Mouse (Mus musculus) Muller cell, postnatal 12 days (primary cell): ENCODE data around the gene Hist1h3c.
A peak's percentile ranks its signal among the peaks of the same experiment; 100 is the strongest.
"Not testable (repeated sequence)": the region's sequence is repeated elsewhere in the genome, so short reads cannot be mapped to it uniquely, and the experiment has no call there.

Experiments
- DNase-seq: peaks from one replicate; pipeline ENCODE4 v3.0.0-alpha.2; 2015; ENCODE audit errors: inconsistent ontology term

Gene Hist1h3c

GRCm38 (mm10) chr13:23745381-23746161, at the start of gene Hist1h3c:
Hist1h3c (minus strand) TSS chr13:23745602.
- peak; percentile 91 for DNase-seq

DNA sequence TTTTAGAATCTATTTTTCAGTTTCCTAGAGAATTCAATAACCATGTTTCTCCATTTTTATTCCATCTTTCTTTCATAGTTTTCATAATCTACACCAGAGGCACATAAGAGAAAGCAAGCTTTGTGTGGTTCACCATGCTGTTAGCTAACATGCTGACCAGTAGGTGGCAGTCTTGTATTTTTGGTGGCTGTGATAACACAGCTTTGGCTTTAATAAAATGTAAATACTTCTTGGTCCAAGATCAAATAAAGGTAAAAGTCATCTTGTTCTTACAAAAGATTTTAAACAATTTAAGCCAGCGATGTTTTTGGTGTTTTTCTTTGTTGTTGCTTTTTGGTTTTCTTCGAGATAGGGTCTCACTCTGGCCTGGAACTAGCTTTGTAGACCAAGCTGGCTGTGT, 47.1 kb upstream of the Hist1h3c start:
- peak; percentile 24 for DNase-seq

- DNase-seq: no peak
Observed at GRCm38 (mm10) chr13:23779025-23779424, 33.6 kb upstream of the Hist1h3c start.

DNA sequence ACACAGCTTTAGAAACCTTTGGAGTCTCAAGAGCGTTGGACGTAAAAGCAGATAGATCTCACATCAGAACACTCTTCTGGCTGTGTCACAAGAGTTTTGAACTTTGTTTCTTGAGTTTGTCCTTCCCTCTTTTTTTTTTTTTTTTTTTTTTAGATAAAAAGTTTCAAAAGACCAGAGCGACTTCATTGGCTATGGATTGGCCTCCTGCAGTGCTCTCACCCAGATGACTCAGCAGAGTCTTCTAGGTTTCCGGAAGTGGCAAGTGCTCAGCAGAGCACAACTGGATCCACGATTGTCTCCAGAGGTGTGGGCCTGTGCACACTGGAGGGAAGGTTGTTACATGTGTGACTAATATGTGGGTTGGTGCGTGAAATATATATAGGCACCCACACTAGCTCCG, 32.9 kb upstream of the Hist1h3c start:
- no peak for DNase-seq

DNA sequence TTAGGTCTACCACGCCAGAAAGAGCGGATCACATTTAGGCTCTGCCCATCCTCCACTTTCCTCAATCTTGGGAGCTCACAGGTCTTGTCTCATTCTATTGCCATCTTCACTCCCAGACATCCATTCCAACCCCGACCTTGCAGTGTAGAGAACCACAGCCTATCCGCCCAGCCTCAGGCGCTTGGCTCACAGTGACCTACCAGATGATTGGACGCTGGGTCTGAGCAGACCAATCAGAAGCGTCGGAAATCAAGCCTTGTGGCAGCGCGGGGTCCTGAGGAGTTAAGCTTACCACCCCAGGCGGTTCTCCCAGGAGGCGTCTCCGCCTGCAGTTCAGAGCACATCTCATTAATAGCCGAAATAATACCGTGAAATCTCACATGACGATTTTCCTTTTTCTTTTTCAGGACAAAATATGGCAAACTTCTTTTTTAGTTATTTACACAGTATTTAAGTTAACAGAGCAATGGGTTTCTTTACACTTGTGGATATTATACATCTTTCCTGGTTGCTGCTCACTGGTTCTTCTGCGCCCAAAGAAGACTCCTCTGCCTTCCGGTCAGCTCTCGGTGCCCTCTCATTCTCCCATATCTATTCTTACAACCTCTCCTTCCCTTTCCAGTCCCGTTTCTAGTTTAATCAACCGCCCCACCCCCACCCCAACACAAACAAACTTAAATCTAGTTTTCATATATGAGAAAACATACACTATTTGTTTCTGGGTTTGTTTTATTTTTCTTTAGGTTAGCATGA, 27.3 kb upstream of the Hist1h3c start:
- peak; percentile 41 for DNase-seq

DNA sequence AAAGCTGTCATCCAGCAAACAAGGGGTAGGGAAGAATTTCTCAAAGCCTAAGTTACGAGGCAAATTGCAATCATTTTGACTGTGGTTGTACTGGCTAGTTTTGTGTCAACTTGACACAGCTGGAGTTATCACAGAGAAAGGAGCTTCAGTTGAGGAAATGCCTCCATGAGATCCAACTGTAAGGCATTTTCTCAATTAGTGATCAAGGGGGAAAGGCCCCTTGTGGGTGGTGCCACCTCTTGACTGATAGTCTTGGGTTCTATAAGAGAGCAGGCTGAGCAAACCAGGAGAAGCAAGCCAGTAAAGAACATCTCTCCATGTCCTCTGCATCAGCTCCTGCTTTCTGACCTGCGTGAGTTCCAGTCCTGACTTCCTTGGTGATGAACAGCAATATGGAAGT, 24.2 kb upstream of the Hist1h3c start, which contains the start of gene Trim38:
TSS of gene Trim38 (plus strand) at position 301 of the 400 bp plus-strand sequence.
- DNase-seq: not testable (repeated sequence)

DNA sequence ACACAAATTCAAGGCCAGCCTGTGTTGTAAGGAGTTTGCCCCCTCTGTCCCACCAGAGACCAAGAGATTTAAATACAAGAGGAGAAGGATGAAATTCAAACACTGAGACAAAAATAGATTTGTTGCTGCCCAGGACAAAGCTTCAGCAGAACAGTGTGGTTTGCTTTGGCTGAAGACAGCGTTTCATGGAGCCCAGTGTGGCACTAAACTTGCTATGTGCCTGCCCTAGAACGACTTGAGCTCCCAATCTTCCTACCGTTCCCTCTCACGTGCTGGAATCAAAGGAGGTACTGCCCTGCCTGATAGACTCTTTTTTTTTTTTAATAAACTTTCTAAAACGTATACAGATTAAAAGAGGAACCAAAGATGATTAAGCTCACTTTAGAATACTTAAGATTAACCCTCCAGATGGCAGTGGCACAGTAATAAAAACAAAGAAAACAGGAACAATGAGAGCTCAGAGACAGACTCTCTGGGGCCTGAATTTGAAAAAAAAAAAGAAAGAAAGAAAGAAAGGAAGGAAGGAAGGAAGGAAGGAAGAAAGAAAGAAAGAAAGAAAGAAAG, 23.5 kb upstream of the Hist1h3c start:
- no peak for DNase-seq

GRCm38 (mm10) chr13:23766772-23767171, 21.4 kb upstream of the Hist1h3c start:
- DNase-seq: no peak

GRCm38 (mm10) chr13:23765172-23765513, 19.7 kb upstream of the Hist1h3c start:
- no peak for DNase-seq

- DNase-seq: no peak
Observed at GRCm38 (mm10) chr13:23764324-23765171, 19.1 kb upstream of the Hist1h3c start.

GRCm38 (mm10) chr13:23763586-23764323, 18.4 kb upstream of the Hist1h3c start, which contains the start of gene Hist1h1a:
Hist1h1a (plus strand) TSS chr13:23763666.
- DNase-seq: peak; percentile 92

- no peak for DNase-seq
Observed at GRCm38 (mm10) chr13:23763242-23763585, 17.8 kb upstream of the Hist1h3c start.

DNA sequence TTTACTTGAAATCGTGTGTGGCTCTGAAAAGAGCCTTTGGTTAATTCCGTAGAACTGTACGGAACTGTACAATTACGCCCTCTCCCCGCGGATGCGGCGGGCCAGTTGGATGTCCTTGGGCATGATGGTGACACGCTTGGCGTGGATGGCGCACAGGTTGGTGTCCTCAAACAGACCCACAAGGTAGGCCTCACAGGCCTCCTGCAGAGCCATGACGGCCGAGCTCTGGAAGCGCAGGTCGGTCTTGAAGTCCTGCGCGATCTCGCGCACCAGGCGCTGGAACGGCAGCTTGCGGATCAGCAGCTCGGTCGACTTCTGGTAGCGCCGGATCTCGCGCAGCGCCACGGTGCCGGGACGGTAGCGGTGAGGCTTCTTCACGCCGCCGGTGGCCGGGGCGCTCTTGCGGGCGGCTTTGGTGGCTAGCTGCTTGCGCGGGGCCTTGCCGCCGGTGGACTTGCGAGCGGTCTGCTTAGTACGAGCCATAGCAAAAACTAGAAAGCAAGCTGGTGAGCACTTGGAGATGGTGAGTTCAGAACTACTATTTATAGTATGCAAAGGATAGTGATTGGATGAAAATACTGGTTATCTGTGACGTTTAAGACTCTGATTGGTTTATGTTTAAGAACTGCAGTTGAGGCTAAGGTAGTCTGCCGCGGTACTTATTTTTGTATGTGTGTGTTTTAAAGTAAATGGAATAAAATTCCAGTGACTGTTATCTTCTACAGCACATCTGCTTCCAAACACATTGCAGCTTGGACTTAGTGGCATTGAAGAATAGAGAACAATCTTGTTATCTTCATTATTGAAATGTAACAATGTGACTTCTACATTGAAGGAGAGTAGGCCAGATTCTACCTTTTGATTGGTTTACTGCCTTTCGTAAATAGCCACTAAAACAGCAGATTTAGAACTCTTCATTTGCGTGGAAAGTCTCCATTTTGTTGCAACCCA, 16.7 kb upstream of the Hist1h3c start, which contains the start of gene Hist1h3a:
TSS of gene Hist1h3a (minus strand) at position 516 of the 951 bp plus-strand sequence.
- DNase-seq: peak; percentile 80

DNA sequence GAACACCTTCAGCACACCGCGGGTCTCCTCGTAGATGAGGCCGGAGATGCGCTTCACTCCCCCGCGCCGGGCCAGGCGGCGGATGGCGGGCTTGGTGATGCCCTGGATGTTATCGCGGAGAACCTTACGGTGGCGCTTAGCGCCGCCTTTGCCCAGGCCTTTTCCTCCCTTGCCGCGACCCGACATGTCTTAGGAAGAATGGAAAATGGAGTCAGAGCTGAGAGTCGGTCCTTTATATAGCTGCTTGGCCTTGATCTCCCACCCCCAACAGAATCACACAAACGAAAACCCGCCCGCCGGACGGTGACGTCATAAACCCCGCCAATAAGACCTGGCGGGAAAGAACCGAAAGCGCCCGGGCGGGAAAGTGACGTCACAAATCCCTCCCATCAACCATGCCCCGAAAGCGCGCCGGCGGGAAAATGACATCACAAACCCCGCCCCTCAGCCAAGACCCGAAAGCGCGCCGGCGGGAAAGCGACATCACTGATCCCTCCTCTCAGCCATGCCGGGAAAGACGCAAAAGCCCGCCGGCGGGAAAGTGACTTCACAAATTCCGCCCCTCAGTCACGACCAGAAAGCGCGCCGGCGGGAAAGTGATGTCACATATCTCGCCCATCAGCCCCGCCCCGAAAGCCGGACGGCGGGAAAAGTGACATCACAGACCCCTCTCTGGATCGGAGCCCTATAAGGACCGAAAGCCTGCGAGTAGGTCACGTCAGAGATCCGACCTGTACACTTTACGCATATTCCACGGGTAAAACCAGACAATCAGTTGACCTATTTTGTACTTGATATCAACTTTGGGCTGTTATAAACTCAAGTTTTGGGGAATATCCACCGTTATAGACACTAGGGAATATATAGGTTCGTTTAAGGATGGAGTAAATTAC, 15.8 kb upstream of the Hist1h3c start, which contains the start of gene Hist1h4a:
TSS of gene Hist1h4a (minus strand) at position 259 of the 893 bp plus-strand sequence.
- DNase-seq: peak; percentile 97

- DNase-seq: peak; percentile 51
Observed at GRCm38 (mm10) chr13:23760240-23760971, 15.0 kb upstream of the Hist1h3c start.

DNA sequence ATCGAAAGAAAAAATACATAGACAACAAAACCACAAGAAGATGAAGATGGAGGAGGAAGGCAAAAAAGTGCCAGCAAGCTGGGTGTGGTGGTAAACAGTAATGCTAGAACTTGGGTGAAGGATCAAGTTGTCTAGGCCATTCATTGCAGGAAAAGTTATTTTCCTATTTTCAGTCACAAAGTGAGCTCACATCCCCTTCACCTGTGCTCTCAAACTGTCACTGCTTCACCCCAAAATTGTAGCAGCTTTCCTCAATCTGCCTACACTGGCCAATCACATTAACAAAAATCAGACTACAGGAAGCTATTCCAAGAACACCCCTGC, 14.5 kb upstream of the Hist1h3c start:
- no peak for DNase-seq

- DNase-seq: no peak
Observed at GRCm38 (mm10) chr13:23759251-23759771, 13.9 kb upstream of the Hist1h3c start.

DNA sequence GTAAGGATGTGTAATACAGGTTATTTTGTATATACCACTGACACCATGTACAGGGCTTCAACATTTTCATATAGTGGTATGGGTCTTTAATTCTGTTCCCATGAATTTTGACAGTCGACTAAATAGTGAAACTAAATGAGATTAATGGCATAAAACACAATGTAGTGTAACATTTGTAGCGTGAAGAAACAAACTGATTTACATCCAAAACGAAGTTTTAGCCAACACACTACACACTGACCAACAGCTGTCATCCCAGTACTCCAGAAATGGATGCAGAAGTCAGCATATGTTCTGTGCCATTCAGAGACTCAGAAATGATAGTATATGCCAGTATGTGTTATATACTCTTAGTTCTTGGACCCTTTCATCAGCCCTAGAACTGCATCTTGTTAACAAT, 12.5 kb upstream of the Hist1h3c start:
- DNase-seq: no peak
